Mouse (Mus musculus): ENCODE results near the gene Cldn14.
"Not testable (repeated sequence)": the region's sequence is repeated elsewhere in the genome, so short reads cannot be mapped to it uniquely, and the experiment has no call there.

Gene Cldn14

DNA sequence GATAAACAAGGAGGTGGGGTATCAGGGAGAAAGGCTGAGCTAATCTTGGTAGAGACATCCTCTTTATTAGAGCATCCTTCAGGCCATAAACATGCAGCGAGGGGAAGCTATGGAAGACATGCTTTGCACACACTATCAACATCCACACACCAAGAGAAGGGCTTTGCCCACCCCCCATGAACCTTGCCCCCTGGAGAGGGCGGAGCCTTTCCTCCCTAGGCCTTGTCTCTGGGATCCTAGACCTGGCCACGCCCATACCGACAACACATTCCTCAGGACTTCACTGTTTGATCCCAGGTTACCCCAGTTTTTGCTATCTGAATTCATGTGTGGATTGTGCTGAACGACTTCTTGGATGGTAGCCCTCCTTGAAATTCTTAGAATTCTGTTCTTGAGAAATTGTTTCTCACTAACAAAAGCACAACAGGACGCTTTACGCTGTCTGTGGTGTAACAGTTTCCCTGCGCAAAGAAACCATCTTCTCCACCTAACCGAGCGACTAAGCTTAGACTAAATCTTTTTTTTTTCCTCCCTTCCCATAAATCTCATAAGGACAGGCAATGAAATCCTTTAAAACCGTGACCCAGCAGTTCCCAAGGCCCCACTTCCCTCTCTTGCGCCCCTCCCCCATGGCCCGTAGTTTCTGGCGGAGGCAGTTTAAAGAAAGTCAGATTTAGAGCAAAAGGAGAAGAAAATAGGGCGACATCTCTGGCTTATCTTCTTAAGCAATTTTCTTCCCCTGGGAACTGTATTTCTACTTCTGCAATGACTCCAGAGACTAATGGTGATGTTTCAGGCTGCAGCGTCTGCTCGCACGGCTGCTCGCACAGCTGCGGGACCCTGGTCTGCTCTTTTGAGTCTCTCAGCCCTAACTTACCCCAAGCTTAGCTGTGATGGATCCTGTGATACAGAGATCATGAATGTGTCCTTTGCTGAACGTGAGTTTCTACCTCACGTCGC is 1.7 kb downstream of the Cldn14 start:
- DNase-seq (ENCODE audit: low read depth), result no peak

DNA sequence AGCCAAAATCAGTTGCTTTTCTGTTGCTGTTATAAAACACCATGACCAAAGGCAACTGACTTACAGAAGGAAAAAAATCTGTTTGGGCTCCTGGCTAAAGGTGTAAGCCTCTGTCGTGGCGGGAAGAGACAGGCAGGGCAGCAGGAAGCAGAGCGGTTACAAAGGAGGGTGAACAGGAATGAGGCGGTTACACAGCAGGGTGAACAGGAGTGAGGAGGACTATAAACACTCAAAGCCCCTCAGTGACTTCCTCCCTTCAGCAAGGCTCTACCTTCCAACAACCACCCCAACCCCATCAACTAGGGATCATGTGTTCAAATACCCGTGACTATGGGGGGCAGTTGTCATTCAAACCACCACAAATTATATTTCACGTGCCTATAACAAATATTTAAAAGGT is 5.2 kb downstream of the Cldn14 start:
- DNase-seq (ENCODE audit: low read depth), result no peak

DNA sequence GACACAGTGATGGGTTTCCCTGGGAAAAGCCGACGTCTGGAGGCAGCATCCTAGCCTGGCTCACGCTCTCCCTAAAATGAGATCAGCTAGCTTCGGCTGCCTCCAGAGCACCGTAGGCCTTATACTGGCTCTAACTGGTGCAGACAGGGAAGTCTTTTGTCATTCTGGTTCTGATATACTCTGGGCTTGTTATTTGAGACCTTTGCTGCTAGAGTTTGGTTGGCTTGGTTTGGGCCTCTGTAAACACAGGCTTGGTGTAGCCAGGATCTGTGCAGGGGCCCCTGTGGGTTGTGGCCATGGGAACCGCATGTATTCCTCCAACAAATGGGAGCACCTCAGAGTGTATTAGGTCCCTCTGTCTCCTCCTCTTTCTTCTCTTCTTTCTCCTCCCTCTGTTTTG is 7.3 kb downstream of the Cldn14 start:
- DNase-seq (ENCODE audit: low read depth), result no peak

DNA sequence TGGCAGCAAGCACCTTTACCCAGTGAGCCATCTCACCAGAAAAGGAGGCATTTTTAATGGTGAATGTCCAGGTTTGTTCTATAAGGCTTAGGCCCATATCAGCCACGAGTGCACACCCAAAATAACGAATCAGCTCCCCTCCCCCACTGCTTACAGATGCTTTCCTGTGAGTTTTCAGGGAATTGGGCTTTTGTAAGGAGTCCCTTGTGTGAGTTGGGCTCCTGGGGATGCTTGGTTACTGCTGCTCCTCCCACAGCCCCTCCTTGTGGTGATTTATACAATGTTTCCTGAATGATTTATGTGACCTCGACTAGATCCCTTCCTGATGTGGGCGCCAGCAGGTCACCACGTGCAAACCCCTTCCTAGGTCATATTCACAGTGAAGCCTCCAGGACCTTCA is 9.7 kb downstream of the Cldn14 start:
- DNase-seq (ENCODE audit: low read depth), result no peak

DNA sequence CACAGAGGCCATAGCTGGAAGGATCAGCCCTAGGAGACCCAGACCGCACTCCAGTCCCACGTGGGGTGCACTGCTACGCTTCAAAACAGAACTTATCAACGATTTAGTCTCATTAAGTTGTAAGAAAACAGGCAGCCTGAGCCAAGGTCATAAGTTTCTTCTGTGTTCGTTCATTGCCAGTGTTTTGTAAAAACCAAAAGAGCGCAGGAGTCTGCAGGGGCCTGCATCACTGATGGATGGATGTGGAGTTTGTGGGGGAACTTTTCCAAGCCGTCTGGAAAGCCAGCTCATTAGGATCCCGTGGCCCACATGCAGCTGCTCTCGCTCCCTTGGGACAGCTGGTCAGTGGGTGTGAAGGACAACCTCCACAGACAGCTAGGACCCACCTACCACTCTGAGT is 25.1 kb downstream of the Cldn14 start:
- DNase-seq (ENCODE audit: low read depth), result no peak

DNA sequence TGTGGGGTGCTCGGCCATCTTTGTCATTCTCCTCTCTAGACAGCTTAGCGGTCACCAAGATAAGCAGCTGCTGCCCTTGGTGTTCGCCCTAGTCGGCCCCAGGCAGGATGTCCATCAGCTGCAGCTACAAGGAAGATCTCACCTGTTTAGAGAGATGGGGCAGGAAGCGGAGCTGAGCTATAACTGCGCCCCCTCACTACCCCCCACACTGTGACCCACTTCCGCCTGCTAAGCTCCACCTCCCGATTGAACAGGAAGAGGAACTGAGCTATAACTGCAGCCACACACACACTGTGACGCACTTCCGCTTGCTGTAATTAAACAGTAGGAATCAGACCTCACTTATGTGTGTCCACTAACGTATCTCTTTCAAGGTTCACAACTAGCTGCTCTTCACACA is 26.3 kb downstream of the Cldn14 start:
- no peak for DNase-seq (ENCODE audit: low read depth)

DNA sequence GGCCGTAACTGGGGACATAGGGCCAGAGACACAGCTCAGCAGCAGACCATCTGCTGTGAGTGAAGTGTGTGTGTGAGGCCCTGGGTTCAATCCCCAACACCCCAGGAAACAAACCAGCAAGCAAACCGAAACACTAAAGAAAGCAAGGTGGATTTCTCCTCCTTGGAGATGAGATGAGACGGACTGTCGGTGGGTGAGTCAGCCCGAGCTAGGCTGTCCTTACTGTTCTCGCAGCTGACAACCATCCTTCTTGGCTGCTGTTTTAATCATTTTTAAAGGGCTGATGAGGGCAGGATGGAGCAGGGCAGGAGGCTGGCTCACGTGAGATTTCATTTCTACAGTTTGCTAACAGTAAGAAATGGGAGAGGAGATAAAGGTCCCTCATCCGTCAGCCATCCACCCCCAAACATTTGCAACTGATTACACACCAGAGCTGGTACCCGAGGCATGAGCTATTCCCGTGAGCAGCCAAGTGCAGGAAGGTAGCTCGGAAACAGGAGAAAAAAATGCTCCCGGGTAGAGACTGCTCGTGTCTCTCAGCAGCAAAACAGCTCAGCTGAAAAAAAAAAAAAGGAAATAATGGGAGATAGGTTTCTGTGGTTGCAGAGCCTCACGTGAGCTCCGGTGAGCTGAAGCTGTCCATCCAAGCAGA is 27.3 kb downstream of the Cldn14 start:
- DNase-seq (ENCODE audit: low read depth), result peak; percentile 8

DNA sequence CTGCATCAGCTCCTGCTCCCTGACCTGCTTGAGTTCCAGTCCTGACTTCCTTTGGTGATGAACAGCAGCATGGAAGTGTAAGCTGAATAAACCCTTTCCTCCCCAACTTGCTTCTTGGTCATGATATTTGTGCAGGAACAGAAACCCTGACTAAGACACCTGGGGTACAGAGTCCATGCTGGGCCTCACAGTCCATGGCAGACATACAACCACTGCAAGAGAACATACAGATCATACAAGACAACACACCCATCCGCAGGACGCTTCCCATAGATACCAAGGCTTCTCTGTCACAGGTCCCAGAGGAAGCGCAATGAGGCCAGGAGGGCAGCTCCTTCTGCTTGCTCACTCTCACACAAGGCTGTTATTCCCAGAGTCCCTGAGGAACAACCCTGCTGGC is 28.3 kb downstream of the Cldn14 start:
- not testable (repeated sequence) for DNase-seq (ENCODE audit: low read depth)

DNA sequence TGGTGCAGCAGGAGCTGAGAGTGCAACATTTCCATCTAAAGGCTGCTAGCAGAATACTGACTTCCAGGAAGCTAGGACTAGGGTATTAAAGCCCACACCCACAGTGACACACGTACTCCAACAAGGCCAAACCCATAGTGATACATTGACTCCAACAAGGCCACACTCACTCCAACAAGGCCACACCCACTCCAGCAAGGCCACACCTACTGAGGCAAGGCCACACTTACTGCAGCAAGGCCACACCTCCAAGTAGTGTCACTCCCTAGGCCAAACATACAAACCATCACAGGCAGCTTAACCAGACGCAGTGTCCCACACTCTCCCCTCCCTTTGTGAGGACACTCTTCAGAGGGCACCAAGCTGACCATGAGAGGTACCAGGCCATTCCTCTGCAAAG is 29.3 kb downstream of the Cldn14 start:
- no peak for DNase-seq (ENCODE audit: low read depth)

DNA sequence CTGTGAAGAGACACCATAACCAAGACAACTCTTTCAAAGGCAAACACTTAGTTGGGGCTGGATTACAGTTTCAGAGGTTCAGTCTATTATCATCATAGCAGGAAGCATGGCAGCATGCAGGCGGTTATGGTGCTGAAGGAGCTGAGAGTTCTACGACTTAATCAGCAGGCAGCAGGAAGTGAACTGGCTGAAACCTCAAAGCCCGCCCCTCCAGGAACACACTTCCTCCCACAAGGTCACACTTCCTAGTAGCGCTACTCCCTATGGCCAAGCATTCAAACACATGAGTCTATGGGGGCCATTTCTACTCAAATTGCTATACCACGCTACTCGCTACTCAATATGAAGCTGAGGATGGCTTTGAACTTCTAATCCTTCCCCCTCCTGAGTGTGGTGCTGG is 31.1 kb downstream of the Cldn14 start:
- no peak for DNase-seq (ENCODE audit: low read depth)

DNA sequence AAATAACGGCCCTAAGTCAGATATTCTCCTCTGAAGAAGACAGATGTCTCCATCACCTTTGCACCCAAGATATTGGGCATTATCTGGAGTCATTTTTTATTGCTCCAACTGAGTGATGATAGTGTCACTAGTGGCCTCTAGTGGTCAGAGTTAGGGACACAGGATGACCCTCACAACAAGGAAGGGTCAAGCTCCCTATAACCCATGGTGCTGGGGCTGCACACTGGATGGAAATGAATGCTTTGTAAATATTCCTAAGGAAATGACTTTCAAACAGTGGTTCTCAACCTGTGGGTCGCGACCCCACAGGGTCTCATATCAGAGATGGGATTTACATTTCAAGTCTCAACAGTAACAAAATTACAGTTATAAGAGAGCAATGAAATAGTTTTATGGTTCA is 31.7 kb downstream of the Cldn14 start:
- DNase-seq (ENCODE audit: low read depth), result peak; percentile 37

DNA sequence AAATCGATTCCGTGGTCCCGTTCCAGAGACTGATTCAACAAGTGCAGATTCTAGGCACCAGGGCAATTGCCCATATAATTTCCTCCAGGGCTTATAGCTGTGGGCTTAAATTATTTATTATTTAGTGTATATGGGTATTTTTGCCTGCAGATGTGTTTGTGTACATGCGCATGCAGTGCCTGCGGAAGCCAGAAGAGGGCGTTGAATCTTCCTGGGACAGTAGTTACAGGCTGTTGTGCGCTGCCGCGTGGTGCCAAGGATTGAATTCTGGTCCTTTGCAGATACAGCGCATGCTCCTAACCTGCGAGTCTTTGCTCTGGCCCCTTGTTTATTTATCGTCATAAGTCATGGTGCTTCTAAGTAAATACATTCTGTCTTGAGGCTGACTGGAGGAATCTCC is 33.2 kb downstream of the Cldn14 start:
- no peak for DNase-seq (ENCODE audit: low read depth)

DNA sequence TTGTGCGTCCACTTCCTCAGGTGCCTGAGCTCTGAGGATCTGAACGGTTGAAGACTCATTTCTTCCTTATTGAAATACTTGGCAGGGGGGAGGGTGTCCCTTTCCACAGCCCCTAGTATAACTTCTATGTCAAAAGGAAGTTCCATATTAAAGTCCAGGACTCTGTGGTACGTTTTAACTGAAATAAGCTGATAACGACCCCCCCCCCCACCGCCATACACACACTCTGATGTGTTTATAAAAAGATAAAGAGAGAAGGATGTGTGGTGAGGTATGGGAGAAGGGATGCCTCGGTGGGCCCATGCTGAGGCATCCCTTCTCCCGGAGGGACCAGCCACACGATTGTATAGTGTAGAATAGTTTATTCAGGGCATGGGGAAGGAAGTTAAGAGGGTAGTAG is 34.4 kb downstream of the Cldn14 start:
- DNase-seq (ENCODE audit: low read depth), result no peak

DNA sequence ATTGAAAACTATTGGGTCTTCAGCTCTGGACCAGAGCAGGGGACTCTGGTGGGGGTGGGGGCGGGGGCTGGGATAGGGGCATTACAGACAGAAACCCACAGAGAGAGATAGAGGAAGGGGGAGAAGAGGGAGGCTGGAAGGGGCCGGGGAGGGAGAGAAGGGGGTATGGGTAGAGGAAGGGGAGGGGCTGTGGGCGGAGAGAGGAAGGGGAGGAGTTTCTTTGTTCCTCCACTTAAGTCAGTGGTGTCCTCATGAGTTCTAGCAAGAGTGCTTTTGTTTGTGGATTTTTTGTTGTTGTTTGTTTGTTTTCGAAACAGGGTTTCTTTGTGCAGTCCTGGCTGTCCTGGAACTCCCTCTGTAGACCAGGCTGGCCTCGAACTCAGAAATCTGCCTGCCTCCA is 35.1 kb downstream of the Cldn14 start:
- DNase-seq (ENCODE audit: low read depth), result no peak

DNA sequence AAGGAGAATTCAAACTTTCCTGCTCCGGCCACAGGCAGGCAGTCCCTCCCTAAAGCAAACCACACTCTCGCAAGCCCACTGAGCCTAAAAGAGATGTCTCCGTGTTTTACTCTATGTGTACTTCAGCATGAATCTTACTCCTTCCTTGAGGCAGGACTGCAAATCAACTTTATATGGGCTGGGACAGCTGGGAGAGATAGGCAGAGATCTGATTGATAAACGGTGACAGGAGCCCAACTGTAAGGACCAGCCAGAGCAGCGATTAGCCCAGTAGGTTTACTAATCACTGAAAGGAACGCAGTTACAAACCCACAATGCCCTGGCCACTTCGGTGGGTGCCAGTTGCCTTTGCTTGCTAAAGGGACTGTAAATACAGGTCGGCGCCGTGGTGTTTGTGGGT is 35.5 kb downstream of the Cldn14 start:
- no peak for DNase-seq (ENCODE audit: low read depth)

DNA sequence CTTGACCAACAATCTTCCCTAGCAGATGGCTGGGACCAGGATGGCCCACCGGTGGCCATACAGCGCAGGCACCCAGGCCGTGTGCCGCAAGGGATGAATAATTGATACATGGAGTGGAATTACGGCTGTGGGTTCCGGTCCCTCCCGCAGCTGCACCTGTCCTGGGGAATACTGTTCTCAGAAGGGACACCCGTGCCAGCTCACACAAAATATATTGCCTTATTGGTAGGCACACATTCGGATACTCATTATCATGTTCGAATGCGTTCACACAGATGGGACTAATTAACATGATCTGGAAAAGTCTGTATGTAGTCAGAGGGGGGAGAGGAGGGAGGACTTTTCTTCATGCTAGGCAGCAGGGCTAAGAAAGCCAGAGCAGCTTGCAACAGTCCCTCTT is 37.6 kb downstream of the Cldn14 start:
- DNase-seq (ENCODE audit: low read depth), result no peak

DNA sequence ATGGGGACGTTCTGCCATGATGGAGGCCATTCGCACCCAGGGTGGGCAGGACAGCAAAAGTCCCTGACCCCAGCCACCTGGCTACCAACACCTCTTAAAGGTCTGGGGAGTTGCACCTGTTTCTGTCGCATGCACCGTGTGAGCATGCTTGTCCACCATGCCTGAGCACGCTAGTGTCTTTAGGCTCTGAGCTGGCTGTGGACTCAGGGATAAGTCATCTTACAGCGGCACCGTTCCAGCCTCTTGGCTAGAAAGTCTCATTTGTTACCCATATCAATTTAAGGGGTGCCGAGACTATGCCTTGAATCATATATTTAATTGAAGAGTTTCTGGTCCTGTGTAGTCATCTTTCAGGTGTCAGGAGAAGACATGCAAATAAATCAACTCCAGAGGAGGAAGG is 40.7 kb downstream of the Cldn14 start:
- no peak for DNase-seq (ENCODE audit: low read depth)

DNA sequence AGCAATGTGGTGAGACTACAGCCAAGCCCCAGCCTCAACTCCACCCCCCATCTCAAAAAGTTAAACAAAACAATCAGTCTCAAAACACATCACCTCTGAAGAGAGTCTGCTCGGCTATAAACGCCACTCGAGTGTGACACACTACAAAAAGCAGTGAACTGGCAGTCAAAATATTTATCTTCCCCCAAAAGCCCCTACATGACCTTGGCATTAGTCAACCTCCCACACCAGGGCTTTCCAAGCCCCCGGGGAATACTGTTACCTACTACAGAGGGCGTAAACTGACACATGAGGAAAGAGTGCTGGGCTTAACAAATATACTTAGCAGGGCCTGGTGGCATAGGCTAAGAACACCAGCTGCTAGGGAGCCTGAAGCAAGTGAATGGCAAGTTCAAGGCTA is 46.4 kb downstream of the Cldn14 start:
- DNase-seq (ENCODE audit: low read depth), result peak; percentile 44

DNA sequence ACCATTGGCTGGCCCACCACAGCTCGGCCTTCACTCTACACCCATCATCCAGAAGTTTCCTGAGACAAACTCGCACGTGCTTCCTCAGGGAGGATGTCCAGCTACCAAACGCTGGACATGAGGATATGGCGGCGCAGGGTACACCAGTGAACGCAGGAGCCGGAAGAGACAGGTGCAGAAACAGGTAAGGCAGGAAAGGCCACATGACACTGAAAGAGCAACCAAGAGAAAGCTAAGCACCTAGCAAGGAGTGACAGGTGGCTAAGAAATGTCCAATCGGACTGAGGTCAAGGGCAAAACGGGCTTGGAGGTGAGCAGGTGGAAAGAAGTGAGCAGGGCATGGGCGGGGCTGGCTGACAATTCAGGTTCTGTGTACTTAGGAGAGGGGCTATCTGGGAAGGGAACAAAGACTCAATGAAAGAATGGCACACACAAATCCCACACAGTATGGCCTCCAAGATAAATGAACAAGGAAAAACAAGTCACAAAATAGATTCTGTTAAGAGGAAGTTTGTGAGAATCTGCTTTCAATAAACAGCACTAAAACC is 47.5 kb downstream of the Cldn14 start:
- DNase-seq (ENCODE audit: low read depth), result no peak

DNA sequence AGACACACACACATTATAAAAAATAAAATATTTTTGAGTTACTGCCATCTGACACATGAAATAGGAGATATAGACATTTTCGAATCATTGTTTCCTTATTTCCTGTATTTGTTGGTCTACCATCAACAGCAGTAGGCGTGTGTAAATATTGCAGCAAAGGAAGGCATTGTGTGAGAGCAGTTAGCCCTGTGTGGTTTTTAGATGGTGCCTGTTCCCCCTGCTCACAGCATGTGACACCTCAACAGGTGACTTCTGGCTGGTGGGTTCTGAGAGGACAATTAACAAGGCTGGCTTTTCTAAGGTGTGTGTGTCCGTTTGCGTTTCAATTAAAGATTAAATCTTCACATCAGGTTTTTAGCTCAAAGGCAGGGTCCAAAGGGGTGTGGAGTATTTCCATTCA is 48.1 kb downstream of the Cldn14 start:
- no peak for DNase-seq (ENCODE audit: low read depth)

DNA sequence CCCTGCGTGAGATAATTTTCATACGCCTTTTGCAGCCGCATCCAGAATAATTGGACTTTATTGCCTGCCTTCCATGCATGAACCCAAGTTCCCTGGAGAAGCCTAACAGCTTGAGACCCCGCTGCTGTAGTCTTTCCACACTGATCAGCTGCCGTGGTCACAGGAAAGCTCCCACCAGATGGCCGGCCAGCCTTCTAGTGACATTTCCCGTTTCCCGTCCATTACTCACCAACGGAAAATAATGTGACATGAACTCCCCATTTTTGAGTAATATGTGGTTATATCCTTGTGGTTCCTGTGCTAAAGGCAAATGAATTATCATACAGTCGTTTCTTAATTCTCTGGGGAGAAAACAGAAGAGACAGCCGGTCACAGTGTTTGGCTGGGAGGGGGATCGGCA is 51.2 kb downstream of the Cldn14 start:
- no peak for DNase-seq (ENCODE audit: low read depth)

DNA sequence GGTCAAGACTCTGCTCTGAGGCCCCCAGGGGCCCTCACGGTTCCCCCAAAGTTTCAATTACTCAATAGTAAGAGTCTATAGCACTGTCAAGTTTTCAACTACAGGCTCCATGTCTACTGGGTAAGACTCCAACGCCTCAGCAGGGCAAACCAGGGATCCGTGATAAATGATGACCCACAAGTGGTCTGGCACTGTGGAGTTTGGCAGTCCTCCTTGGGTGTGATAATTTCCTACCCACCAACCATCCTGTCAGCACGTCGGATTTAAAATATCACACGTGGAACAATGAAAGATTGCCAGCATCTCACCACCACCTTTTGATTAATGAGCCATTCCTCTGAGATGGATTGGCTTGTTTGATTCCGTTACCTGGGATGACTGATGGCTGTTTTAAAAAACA is 51.7 kb downstream of the Cldn14 start:
- no peak for DNase-seq (ENCODE audit: low read depth)

DNA sequence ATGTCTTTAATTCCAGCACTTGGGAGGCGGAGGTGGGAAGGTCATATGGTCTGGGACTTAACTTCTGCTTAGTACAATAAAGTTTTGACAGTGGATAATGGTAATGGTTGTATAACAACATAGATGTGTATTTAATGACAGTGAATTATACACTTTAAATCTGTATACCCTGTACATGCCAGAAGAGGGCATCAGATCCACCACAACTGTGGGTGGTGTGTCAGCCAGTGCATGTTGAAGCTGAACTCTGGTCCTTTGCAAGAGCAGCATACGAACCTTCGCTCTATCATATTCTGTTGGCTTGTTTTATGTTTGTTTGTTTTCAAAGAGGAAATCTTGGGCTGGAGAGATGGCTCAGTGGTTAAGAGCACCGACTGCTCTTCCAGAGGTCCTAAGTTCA is 61.2 kb downstream of the Cldn14 start:
- no peak for DNase-seq (ENCODE audit: low read depth)

Data from NIH3T3 (cell line).